Mouse (Mus musculus) heart, postnatal 0 days (tissue): ENCODE measurements around the gene Tmem132c. TPM values are rescaled to one million over a fixed set of nuclear protein-coding genes. Genes with fewer than 3 reads are reported as not detected.

Experiments used
- ATAC-seq: fragments of 200-750 bp; cut with Nextera tagmentation; 2 replicates; pipeline ENCODE4 v1.8.0; 2017; ENCODE audit warnings: low read depth, moderate number of reproducible peaks, moderate library complexity; ENCODE audit not compliant: insufficient read depth
- DNase-seq: peaks from one replicate; pipeline ENCODE4 v3.0.0-alpha.2; 2016; ENCODE audit warnings: low spot score
- H3K27ac ChIP-seq: fragments of 300-500 bp; sonication (generic); 2 replicates; pipeline ENCODE4 v1.5.1; 2014; ENCODE audit warnings: low read depth, mild to moderate bottlenecking
- H3K27me3 ChIP-seq: fragments of 300-500 bp; sonication (generic); 2 replicates; pipeline ENCODE4 v1.6.1; 2014; ENCODE audit warnings: low read length, mixed read lengths; ENCODE audit not compliant: control insufficient read depth, insufficient read depth
- H3K36me3 ChIP-seq: fragments of 300-500 bp; sonication (generic); replicated peaks from 2 replicates; pipeline ENCODE4 v1.6.1; 2014; ENCODE audit warnings: low read length, mixed read lengths; ENCODE audit not compliant: control insufficient read depth, insufficient read depth
- H3K4me1 ChIP-seq: fragments of 300-500 bp; sonication (generic); 2 replicates; pipeline ENCODE4 v1.6.1; 2014; ENCODE audit warnings: antibody characterized with exemption; ENCODE audit not compliant: control insufficient read depth, insufficient read depth
- H3K4me2 ChIP-seq: fragments of 300-500 bp; sonication (generic); 2 replicates; pipeline ENCODE4 v1.6.1; 2014; ENCODE audit warnings: low read depth, mild to moderate bottlenecking, low read length, moderate library complexity
- H3K4me3 ChIP-seq: fragments of 300-500 bp; sonication (generic); 2 replicates; pipeline ENCODE4 v1.5.1; 2014; ENCODE audit warnings: low read depth, low read length
- H3K9ac ChIP-seq: fragments of 300-500 bp; sonication (generic); replicated peaks from 2 replicates; pipeline ENCODE4 v1.6.1; 2014; ENCODE audit warnings: low read depth, low read length, mixed read lengths
- H3K9me3 ChIP-seq: fragments of 300-500 bp; sonication (generic); replicated peaks from 2 replicates; pipeline ENCODE4 v1.6.1; 2016; ENCODE audit warnings: low read length; ENCODE audit not compliant: control insufficient read depth
- CTCF ChIP-seq: IDR thresholded peaks from 2 replicates; pipeline ENCODE4 v1.5.1; 2016; ENCODE audit warnings: antibody characterized with exemption, control low read depth, low read depth
- EP300 ChIP-seq: IDR thresholded peaks from 2 replicates; pipeline ENCODE4 v1.6.1; 2016; ENCODE audit warnings: antibody characterized with exemption, low read depth
- WGBS: fragments of 180-500 bp; shearing (Covaris S2); extraction: QIAGEN DNeasy Blood & Tissue Kit; methylation state at CpG from one replicate; pipeline ENCODE4 v1.1.7; 2014; 5-methylcytosine and 5-hydroxymethylcytosine counted together
- polyA plus RNA-seq: library from polyadenylated mRNA; unstranded; fragments of >200 nt; fragmentation: Nextera tagmentation; extraction: Ambion mirVana; gene quantifications from 2 replicates; pipeline ENCODE4 v1.2.1, GENCODE M21; 2015
- total RNA-seq: library from RNA; depleted of rRNA; stranded (reverse); fragments of >200 nt; gene quantifications from 2 replicates; pipeline ENCODE4 v1.2.3, GENCODE M21; 2014; ENCODE audit warnings: low replicate concordance; rRNA removed

Gene Tmem132c
- total RNA-seq (1.0 and 1.5 TPM in 2 replicates), polyA plus RNA-seq (0.16 and 0.52 TPM in 2 replicates)

- TF ChIP-seq CTCF: no peak
- no peaks in the 10 kb centered on the region for H3K9me3 ChIP-seq
- DNase-seq (no peak), ATAC-seq (peak; percentile 71)
- H3K36me3 ChIP-seq: no peaks in the 10 kb centered on the region
- peak within 1 kb of the TSS; percentile 46 for H3K4me3 ChIP-seq
- 0 out of 2 replicates have a peak, but pooled peaks cover 6% of the 10 kb centered on the region for H3K4me1 ChIP-seq
- no peak within 1 kb of the TSS for H3K9ac ChIP-seq
- 2% methylated on average over 58 of the region's 58 CpGs for WGBS
- H3K4me2 ChIP-seq: peak within 1 kb of the TSS; percentile 58
- no peak within 1 kb of the TSS for H3K27ac ChIP-seq
- peaks cover 62% of the 10 kb centered on the region for H3K27me3 ChIP-seq
Measured at GRCm38 (mm10) chr5:127241136-127241924, at the start of gene Tmem132c. TSS of gene Tmem132c (plus strand) at chr5:127241808.

DNA sequence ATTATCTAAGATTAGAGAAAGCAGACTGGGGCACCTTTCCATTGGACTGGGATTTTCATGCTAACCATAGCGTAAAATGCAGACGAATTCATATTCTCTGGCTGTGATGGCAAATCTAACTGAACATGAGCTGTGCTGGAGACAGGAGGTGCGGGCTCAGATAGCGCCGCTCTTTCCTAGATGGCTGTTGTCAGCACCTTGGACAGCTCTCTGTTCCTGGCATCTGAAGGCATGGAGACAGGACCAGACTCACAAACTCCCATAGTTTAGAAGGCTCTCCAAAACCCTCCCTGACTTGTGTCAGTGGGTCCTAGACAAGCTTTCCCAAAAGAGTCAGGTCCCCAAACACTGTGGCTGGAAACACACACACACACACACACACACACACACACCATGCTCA lies 49.7 kb upstream of the Tmem132c start:
- Histone ChIP-seq H3K9me3 (peaks cover 3% of the 10 kb centered on the region; the same call in 1 of the 2 replicates), H3K27me3 (no peaks in the 10 kb centered on the region), H3K27ac (no peak overlapping the region), H3K36me3 (no peaks in the 10 kb centered on the region), H3K4me3 (no peak overlapping the region), H3K9ac (no peak overlapping the region), H3K4me1 (no peaks in the 10 kb centered on the region), H3K4me2 (no peak overlapping the region)
- ATAC-seq (no peak), DNase-seq (no peak)
- WGBS: 29% methylated on average over 5 of the region's 5 CpGs
- TF ChIP-seq EP300 (no peak), CTCF (no peak)

- TF ChIP-seq CTCF (peak; percentile 18), EP300 (no peak)
- no peak overlapping the region for H3K27ac ChIP-seq
- WGBS: 64% methylated on average over 4 of the region's 4 CpGs
- no peak overlapping the region for H3K9ac ChIP-seq
- DNase-seq: no peak
- H3K9me3 ChIP-seq: no peaks in the 10 kb centered on the region
- H3K4me3 ChIP-seq: no peak overlapping the region
- ATAC-seq: no peak
- H3K4me1 ChIP-seq: no peaks in the 10 kb centered on the region
- no peak overlapping the region for H3K4me2 ChIP-seq
- H3K36me3 ChIP-seq: no peaks in the 10 kb centered on the region
- no peaks in the 10 kb centered on the region for H3K27me3 ChIP-seq
Measured at GRCm38 (mm10) chr5:127198850-127199249, 42.8 kb upstream of the Tmem132c start.

- Histone ChIP-seq H3K36me3 (no peaks in the 10 kb centered on the region), H3K9ac (no peak overlapping the region), H3K4me3 (no peak overlapping the region), H3K27me3 (no peaks in the 10 kb centered on the region), H3K9me3 (0 out of 2 replicates have a peak, but pooled peaks cover 7% of the 10 kb centered on the region), H3K4me2 (no peak overlapping the region), H3K27ac (no peak overlapping the region), H3K4me1 (no peaks in the 10 kb centered on the region)
- DNase-seq (no peak), ATAC-seq (no peak)
- 80% methylated on average over 8 of the region's 8 CpGs for WGBS
- no peak for TF ChIP-seq CTCF
- no peak for TF ChIP-seq EP300
Measured at GRCm38 (mm10) chr5:127204881-127205280, 36.7 kb upstream of the Tmem132c start.

GRCm38 (mm10) chr5:127216389-127216788 lies 25.2 kb upstream of the Tmem132c start:
- Histone ChIP-seq H3K9me3 (no peaks in the 10 kb centered on the region), H3K4me1 (no peaks in the 10 kb centered on the region), H3K9ac (no peak overlapping the region), H3K36me3 (no peaks in the 10 kb centered on the region), H3K27me3 (no peaks in the 10 kb centered on the region), H3K27ac (no peak overlapping the region), H3K4me2 (no peak overlapping the region), H3K4me3 (no peak overlapping the region)
- 51% methylated on average over 3 of the region's 3 CpGs for WGBS
- DNase-seq (no peak), ATAC-seq (no peak)
- TF ChIP-seq EP300: no peak
